Mouse (Mus musculus): ENCODE data around the gene Npc1l1. TPM values are rescaled to one million over a fixed set of nuclear protein-coding genes. Genes with fewer than 3 reads are reported as not detected.
"Not testable (repeated sequence)": the region's sequence is repeated elsewhere in the genome, so short reads cannot be mapped to it uniquely, and the experiment has no call there.

The Npc1l1 gene
- under 1 TPM; 0.23 to 0.28 TPM for total RNA-seq (2021)
- long read RNA-seq, experiment 1 = 0 reads
- long read RNA-seq, experiment 2 = 0 reads

- no peak for DNase-seq (ENCODE audit: low spot score)
Observed at GRCm38 (mm10) chr11:6230012-6230411, at the start of gene Npc1l1. Npc1l1 (minus strand) TSS chr11:6230143.

- DNase-seq (ENCODE audit: low spot score) = no peak
Observed at GRCm38 (mm10) chr11:6276466-6276865, 46.5 kb upstream of the Npc1l1 start.

GRCm38 (mm10) chr11:6275094-6275484, 45.1 kb upstream of the Npc1l1 start:
- DNase-seq (ENCODE audit: low spot score) = no peak

- peak; percentile 99 for DNase-seq (ENCODE audit: low spot score)
Observed at GRCm38 (mm10) chr11:6274387-6275093, 44.6 kb upstream of the Npc1l1 start, which contains the start of gene Tmed4. Tmed4 (minus strand) TSS chr11:6274870.

GRCm38 (mm10) chr11:6273607-6274006, 43.7 kb upstream of the Npc1l1 start:
- DNase-seq (ENCODE audit: low spot score) = no peak

GRCm38 (mm10) chr11:6267320-6268254, 37.6 kb upstream of the Npc1l1 start, which contains the start of gene Ddx56:
Ddx56 (minus strand) TSS chr11:6267772.
- peak; percentile 94 for DNase-seq (ENCODE audit: low spot score)

GRCm38 (mm10) chr11:6266621-6267020, 36.7 kb upstream of the Npc1l1 start:
- DNase-seq (ENCODE audit: low spot score) = no peak

- DNase-seq (ENCODE audit: low spot score) = peak; percentile 62
Observed at GRCm38 (mm10) chr11:6261434-6262082, 31.6 kb upstream of the Npc1l1 start.

- DNase-seq (ENCODE audit: low spot score) = no peak
Observed at GRCm38 (mm10) chr11:6259413-6259812, 29.5 kb upstream of the Npc1l1 start.

GRCm38 (mm10) chr11:6256490-6257072, 26.6 kb upstream of the Npc1l1 start:
- DNase-seq (ENCODE audit: low spot score) = no peak

- DNase-seq (ENCODE audit: low spot score) = not testable (repeated sequence)
Observed at GRCm38 (mm10) chr11:6254602-6255001, 24.7 kb upstream of the Npc1l1 start.

- no peak for DNase-seq (ENCODE audit: low spot score)
Observed at GRCm38 (mm10) chr11:6252824-6253223, 22.9 kb upstream of the Npc1l1 start.

GRCm38 (mm10) chr11:6252248-6252647, 22.3 kb upstream of the Npc1l1 start:
- no peak for DNase-seq (ENCODE audit: low spot score)

- DNase-seq (ENCODE audit: low spot score) = no peak
Observed at GRCm38 (mm10) chr11:6244707-6245106, 14.8 kb upstream of the Npc1l1 start.

GRCm38 (mm10) chr11:6233025-6233424, 3.1 kb upstream of the Npc1l1 start:
- no peak for DNase-seq (ENCODE audit: low spot score)

GRCm38 (mm10) chr11:6224541-6225229, 5.3 kb downstream of the Npc1l1 start:
- DNase-seq (ENCODE audit: low spot score) = no peak

GRCm38 (mm10) chr11:6222187-6222586, 7.8 kb downstream of the Npc1l1 start:
- no peak for DNase-seq (ENCODE audit: low spot score)

- no peak for DNase-seq (ENCODE audit: low spot score)
Observed at GRCm38 (mm10) chr11:6219967-6220366, 10.0 kb downstream of the Npc1l1 start.

GRCm38 (mm10) chr11:6218189-6218896, 11.6 kb downstream of the Npc1l1 start:
- no peak for DNase-seq (ENCODE audit: low spot score)

GRCm38 (mm10) chr11:6216834-6217233, 13.1 kb downstream of the Npc1l1 start:
- no peak for DNase-seq (ENCODE audit: low spot score)
